Mouse (Mus musculus) forebrain, postnatal 0 days (tissue): ENCODE results near the gene Pnpla2. TPM values are rescaled to one million over a fixed set of nuclear protein-coding genes. Genes with fewer than 3 reads are reported as not detected.

Source experiments
- ATAC-seq: fragments of 200-750 bp; cut with Nextera tagmentation; 2 replicates; pipeline ENCODE4 v1.8.0; 2017; ENCODE audit warnings: mild to moderate bottlenecking, moderate library complexity
- DNase-seq: peaks from one replicate; pipeline ENCODE4 v3.0.0-alpha.2; 2015
- H3K27ac ChIP-seq: fragments of 300-500 bp; sonication (generic); 2 replicates; pipeline ENCODE4 v1.5.1; 2014; ENCODE audit warnings: low read depth, mild to moderate bottlenecking, antibody characterized with exemption, low read length, moderate library complexity, mixed read lengths
- H3K27me3 ChIP-seq: fragments of 300-500 bp; sonication (generic); 2 replicates; pipeline ENCODE4 v1.6.1; 2014; ENCODE audit warnings: mild to moderate bottlenecking, low read length, mixed read lengths; ENCODE audit not compliant: insufficient read depth
- H3K36me3 ChIP-seq: fragments of 300-500 bp; sonication (generic); 2 replicates; pipeline ENCODE4 v1.6.1; 2014; ENCODE audit warnings: mild to moderate bottlenecking, moderate library complexity; ENCODE audit not compliant: insufficient read depth
- H3K4me1 ChIP-seq: fragments of 300-500 bp; sonication (generic); 2 replicates; pipeline ENCODE4 v1.6.1; 2014; ENCODE audit warnings: antibody characterized with exemption; ENCODE audit not compliant: insufficient read depth
- H3K4me2 ChIP-seq: fragments of 300-500 bp; sonication (generic); 2 replicates; pipeline ENCODE4 v1.6.1; 2014; ENCODE audit warnings: low read depth, mild to moderate bottlenecking, moderate library complexity
- H3K4me3 ChIP-seq: fragments of 300-500 bp; sonication (generic); 2 replicates; pipeline ENCODE4 v1.5.1; 2014; ENCODE audit warnings: low read depth, low read length, mixed read lengths
- H3K9ac ChIP-seq: fragments of 300-500 bp; sonication (generic); 2 replicates; pipeline ENCODE4 v1.6.1; 2014; ENCODE audit warnings: mild to moderate bottlenecking
- H3K9me3 ChIP-seq: fragments of 300-500 bp; sonication (generic); 2 replicates; pipeline ENCODE4 v1.6.1; 2016; ENCODE audit warnings: low read length
- CTCF ChIP-seq: sonication (generic); IDR thresholded peaks from 2 replicates; pipeline ENCODE4 v1.5.1; 2016; ENCODE audit warnings: antibody characterized with exemption, control low read depth, low read depth
- WGBS: fragments of 180-500 bp; shearing (Covaris S2); extraction: QIAGEN DNeasy Blood & Tissue Kit; methylation state at CpG from one replicate; pipeline ENCODE4 v1.1.7; 2014; 5-methylcytosine and 5-hydroxymethylcytosine counted together
- polyA plus RNA-seq: library from polyadenylated mRNA; unstranded; fragments of >200 nt; fragmentation: Nextera tagmentation; extraction: Ambion mirVana; gene quantifications from 2 replicates; pipeline ENCODE4 v1.2.1, GENCODE M21; 2015
- total RNA-seq: library from RNA; depleted of rRNA; stranded (reverse); fragments of >200 nt; gene quantifications from 2 replicates; pipeline ENCODE4 v1.2.3, GENCODE M21; 2014

Gene Pnpla2
- total and polyA plus RNA-seq, 2 experiments from 2014 or later = 7.7 to 22.4 TPM

DNA sequence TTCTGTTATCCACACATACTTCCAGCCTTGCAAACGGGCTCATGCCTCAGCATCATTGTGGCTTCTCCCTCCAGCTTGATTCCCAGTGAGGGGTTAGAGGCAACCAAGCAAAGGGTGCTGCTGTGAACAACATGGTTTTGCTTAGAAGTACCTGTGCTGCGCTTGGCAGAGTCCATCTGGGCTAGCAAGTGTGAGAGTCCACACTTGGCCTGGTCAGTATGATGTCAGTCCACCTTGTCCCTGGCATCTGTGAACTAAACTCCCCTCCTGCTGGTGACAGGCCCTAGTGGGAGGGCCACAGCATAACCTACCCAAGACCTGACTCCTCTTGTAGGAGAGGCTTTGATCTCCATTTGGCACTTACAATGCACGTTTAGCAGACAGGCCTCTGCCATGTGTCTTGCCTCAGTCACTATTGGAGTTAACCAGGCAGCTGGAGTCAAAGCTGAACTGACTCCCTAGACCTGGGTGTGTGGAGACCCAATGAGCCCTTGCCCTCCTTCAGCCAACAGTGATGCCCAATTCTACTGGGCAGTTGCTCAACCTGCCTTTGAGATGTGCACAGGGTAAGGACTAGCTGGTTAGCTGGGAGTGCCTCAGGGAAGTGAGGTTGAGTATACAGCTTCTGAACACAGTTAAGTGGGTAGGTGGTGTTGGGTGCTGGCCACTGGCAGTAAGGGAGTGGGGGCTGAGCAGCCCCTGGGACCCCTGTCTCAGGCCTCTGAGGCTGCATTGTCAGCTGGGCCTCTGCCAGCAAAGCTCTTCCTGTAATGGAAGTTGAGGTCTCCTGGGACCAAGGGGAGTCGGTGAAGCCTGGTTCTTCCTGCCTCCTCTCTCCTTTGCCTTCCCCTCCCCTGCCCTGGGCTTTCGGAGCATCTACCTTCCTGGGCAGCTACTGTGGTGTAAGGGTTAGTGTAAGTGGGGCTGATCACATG, 29.5 kb downstream of the Pnpla2 start:
- Histone ChIP-seq H3K4me1 (0 out of 2 replicates have a peak, but pooled peaks cover 4% of the 10 kb centered on the region), H3K27me3 (no peaks in the 10 kb centered on the region; the same call in 1 of the 2 replicates), H3K9me3 (no peaks in the 10 kb centered on the region), H3K4me2 (no peak overlapping the region), H3K36me3 (no peaks in the 10 kb centered on the region), H3K4me3 (no peak overlapping the region), H3K9ac (no peak overlapping the region), H3K27ac (no peak overlapping the region)
- ATAC-seq = no peak
- no peak for TF ChIP-seq CTCF
- WGBS = 75% methylated on average over 5 of the region's 5 CpGs
- DNase-seq = no peak

- H3K4me1 ChIP-seq = 0 out of 2 replicates have a peak, but pooled peaks cover 4% of the 10 kb centered on the region
- 73% methylated on average over 2 of the region's 2 CpGs for WGBS
- no peak for ATAC-seq
Measured at GRCm38 (mm10) chr7:141485186-141485585, 30.2 kb downstream of the Pnpla2 start.

DNA sequence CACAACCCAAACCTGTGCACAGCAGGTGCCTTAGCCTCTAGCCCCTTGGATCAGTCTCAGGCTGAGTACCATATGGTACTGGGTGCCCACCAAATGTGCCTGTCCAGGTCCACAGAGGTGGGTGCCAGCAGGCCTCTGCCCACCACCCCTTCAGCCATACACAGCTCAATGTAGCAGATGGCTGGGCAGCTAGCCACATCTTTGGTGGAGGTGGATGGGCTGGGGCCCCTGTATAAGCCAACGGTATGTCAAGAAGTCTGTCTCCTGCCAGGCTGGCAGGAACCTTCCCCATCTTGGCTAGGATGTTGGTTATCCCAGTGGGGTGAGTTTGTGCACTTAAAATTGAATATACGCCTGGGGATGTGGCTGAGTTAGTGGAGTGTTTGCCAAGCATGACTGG, 30.6 kb downstream of the Pnpla2 start:
- Histone ChIP-seq H3K4me2 (no peak overlapping the region), H3K27me3 (no peaks in the 10 kb centered on the region), H3K36me3 (no peaks in the 10 kb centered on the region), H3K4me1 (0 out of 2 replicates have a peak, but pooled peaks cover 4% of the 10 kb centered on the region), H3K9me3 (no peaks in the 10 kb centered on the region), H3K4me3 (no peak overlapping the region), H3K9ac (no peak overlapping the region), H3K27ac (no peak overlapping the region)
- TF ChIP-seq CTCF = no peak
- DNase-seq (no peak), ATAC-seq (no peak)
- WGBS = 54% methylated on average over 2 of the region's 2 CpGs

More at GRCm38 (mm10) chr7:141485186-141485585, 30.2 kb downstream of the Pnpla2 start:
- Histone ChIP-seq H3K9ac (no peak overlapping the region), H3K4me3 (no peak overlapping the region), H3K36me3 (no peaks in the 10 kb centered on the region), H3K4me2 (no peak overlapping the region), H3K27ac (no peak overlapping the region), H3K9me3 (no peaks in the 10 kb centered on the region), H3K27me3 (no peaks in the 10 kb centered on the region; the same call in 1 of the 2 replicates)
- no peak for TF ChIP-seq CTCF
- no peak for DNase-seq

DNA sequence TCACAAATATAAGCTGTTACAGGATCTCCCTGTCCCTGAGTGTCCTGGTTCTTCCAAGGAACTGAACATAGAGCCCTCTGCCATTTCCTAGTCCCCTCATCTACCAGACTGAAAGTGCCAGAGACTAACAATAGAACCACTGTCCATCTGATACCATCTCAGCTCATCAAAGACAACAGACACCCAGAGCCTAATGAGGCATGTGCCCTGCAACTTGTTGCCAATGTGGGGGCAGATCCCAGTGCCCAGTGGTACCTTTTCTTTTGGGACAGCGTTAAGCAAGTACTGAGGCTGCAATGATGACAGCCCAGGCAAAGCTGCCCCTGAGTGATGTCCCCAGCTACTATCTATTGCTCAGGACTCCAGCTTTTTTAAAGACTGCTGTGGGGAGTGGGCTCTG, 31.2 kb downstream of the Pnpla2 start:
- H3K27me3 ChIP-seq = no peaks in the 10 kb centered on the region
- H3K4me3 ChIP-seq = no peak overlapping the region
- no peak for TF ChIP-seq CTCF
- no peaks in the 10 kb centered on the region for H3K36me3 ChIP-seq
- no peak overlapping the region for H3K27ac ChIP-seq
- no peak overlapping the region for H3K9ac ChIP-seq
- 0 out of 2 replicates have a peak, but pooled peaks cover 4% of the 10 kb centered on the region for H3K4me1 ChIP-seq
- DNase-seq (no peak), ATAC-seq (no peak)
- H3K4me2 ChIP-seq = no peak overlapping the region
- H3K9me3 ChIP-seq = no peaks in the 10 kb centered on the region
- WGBS = 83% methylated on average over 1 of the region's 1 CpGs

GRCm38 (mm10) chr7:141487141-141487540, 32.1 kb downstream of the Pnpla2 start:
- Histone ChIP-seq H3K27ac (no peak overlapping the region), H3K27me3 (no peaks in the 10 kb centered on the region), H3K4me2 (no peak overlapping the region), H3K9me3 (no peaks in the 10 kb centered on the region), H3K9ac (no peak overlapping the region), H3K4me3 (no peak overlapping the region), H3K36me3 (peaks cover 5% of the 10 kb centered on the region; the same call in 1 of the 2 replicates), H3K4me1 (no peaks in the 10 kb centered on the region)
- TF ChIP-seq CTCF = no peak
- DNase-seq (no peak), ATAC-seq (no peak)
- 90% methylated on average over 7 of the region's 7 CpGs for WGBS

DNA sequence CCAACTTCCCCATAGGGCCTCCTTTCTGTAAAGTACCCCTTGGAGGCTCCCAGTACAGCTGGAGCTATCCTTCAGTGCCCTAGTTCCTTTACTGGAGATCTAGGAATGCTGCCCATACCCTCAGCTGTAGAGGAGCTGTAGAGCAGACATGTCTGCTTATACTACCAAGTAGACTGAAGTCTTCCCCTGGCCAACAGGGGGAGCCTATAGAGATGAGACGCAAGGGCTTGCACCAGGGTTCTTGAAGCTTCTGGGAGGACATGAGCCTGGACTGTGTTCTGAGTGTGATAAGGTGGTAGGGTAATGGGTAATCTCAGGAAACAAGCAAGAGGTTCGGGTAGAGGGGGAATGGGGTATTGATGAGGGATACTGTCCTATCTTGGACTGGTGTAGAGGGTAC, 36.2 kb downstream of the Pnpla2 start:
- H3K4me2 ChIP-seq = no peak overlapping the region
- no peak overlapping the region for H3K9ac ChIP-seq
- H3K36me3 ChIP-seq = peaks cover 29% of the 10 kb centered on the region
- H3K9me3 ChIP-seq = no peaks in the 10 kb centered on the region
- no peak for DNase-seq
- WGBS = 79% methylated on average over 2 of the region's 2 CpGs
- H3K27me3 ChIP-seq = no peaks in the 10 kb centered on the region
- no peaks in the 10 kb centered on the region for H3K4me1 ChIP-seq
- no peak overlapping the region for H3K4me3 ChIP-seq
- no peak overlapping the region for H3K27ac ChIP-seq
- ATAC-seq = no peak
- peak; percentile 17; the same call in 1 of the 2 replicates for TF ChIP-seq CTCF

GRCm38 (mm10) chr7:141492738-141493137, 37.7 kb downstream of the Pnpla2 start:
- Histone ChIP-seq H3K27me3 (no peaks in the 10 kb centered on the region), H3K4me2 (no peak overlapping the region), H3K4me1 (no peaks in the 10 kb centered on the region), H3K9ac (no peak overlapping the region), H3K27ac (no peak overlapping the region), H3K9me3 (no peaks in the 10 kb centered on the region), H3K4me3 (no peak overlapping the region), H3K36me3 (peaks cover 32% of the 10 kb centered on the region)
- 86% methylated on average over 5 of the region's 5 CpGs for WGBS
- no peak for DNase-seq
- no peak for ATAC-seq
- no peak for TF ChIP-seq CTCF
